Mouse (Mus musculus): ENCODE results near the gene Eif2ak1. TPM values are rescaled to one million over a fixed set of nuclear protein-coding genes. Genes with fewer than 3 reads are reported as not detected.

Gene Eif2ak1
- polyA plus RNA-seq, 1 experiment from 2014 or later, result 44.8 TPM

- 84% methylated on average over 11 of the region's 11 CpGs for WGBS
- no peak overlapping the region for H3K4me3 ChIP-seq
- ATAC-seq (ENCODE audit: low FRiP score, low read depth), result no peak
These were observed 115.8 kb downstream of the Eif2ak1 start for GRCm38 (mm10) chr5:143933414-143933813.

GRCm38 (mm10) chr5:143933875-143934274 is 116.3 kb downstream of the Eif2ak1 start:
- 0 out of 2 replicates have a peak, but pooled peaks cover 4% of the 10 kb centered on the region for H3K4me1 ChIP-seq
- no peaks in the 10 kb centered on the region for H3K27me3 ChIP-seq
- peaks cover 28% of the 10 kb centered on the region for H3K36me3 ChIP-seq
- no peak overlapping the region for H3K9ac ChIP-seq (replicated peaks)
- no peak overlapping the region for H3K27ac ChIP-seq (replicated peaks)
- no peak overlapping the region for H3K4me2 ChIP-seq (replicated peaks)
- no peak overlapping the region for H3K4me3 ChIP-seq
- WGBS, result 97% methylated on average over 1 of the region's 1 CpGs
- no peaks in the 10 kb centered on the region for H3K9me3 ChIP-seq
- no peak for ATAC-seq (ENCODE audit: low FRiP score, low read depth)

More at GRCm38 (mm10) chr5:143933414-143933813, 115.8 kb downstream of the Eif2ak1 start:
- Histone ChIP-seq H3K4me1 (0 out of 2 replicates have a peak, but pooled peaks cover 4% of the 10 kb centered on the region), H3K9ac (replicated peaks) (no peak overlapping the region), H3K9me3 (no peaks in the 10 kb centered on the region), H3K27ac (replicated peaks) (no peak overlapping the region), H3K27me3 (no peaks in the 10 kb centered on the region), H3K36me3 (peaks cover 33% of the 10 kb centered on the region), H3K4me2 (replicated peaks) (no peak overlapping the region)

DNA sequence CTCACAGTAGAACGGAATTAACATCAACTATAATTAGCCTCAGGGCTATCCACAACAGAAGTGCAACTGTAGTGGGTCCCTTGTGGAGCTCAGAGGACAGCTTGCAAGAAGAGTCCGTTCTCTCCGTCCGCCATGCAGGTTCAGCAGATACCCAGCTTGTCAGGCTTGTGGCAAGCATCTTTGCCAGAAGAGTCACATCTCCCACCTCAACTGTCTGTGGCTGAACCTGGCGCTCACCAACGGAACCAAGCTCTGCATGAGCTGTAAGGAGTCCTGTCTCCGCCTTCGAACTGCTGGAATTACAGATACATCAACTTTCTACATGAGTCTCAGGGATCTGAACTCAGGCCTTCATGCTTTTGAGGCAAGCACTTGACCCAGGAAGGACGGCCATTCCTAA is 118.6 kb downstream of the Eif2ak1 start:
- Histone ChIP-seq H3K4me2 (replicated peaks) (no peak overlapping the region), H3K27me3 (no peaks in the 10 kb centered on the region), H3K4me1 (0 out of 2 replicates have a peak, but pooled peaks cover 4% of the 10 kb centered on the region), H3K9me3 (0 out of 2 replicates have a peak, but pooled peaks cover 4% of the 10 kb centered on the region), H3K27ac (replicated peaks) (no peak overlapping the region), H3K9ac (replicated peaks) (no peak overlapping the region), H3K4me3 (no peak overlapping the region), H3K36me3 (peaks cover 8% of the 10 kb centered on the region; the same call in 1 of the 2 replicates)
- WGBS, result 92% methylated on average over 9 of the region's 9 CpGs
- ATAC-seq (ENCODE audit: low FRiP score, low read depth), result no peak

DNA sequence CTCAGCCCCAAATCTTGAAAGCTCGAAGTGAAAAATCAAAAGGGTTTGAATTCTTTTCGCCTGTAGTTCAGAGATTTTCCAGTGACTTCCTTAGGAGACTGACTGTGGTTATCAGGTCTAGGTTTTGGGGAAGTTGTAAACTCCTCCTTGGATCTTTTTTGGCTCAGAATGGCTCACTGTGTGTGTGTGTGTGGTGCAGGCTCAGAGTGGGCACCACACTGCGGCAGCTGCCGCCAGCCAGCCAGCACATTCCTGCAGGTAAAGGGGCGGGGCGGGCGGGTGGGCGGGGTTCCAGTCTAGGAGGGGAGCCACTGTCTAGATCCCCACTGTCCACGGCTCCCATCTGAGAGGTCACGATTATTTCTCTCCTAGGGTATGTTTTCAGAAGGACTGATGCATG is 124.0 kb downstream of the Eif2ak1 start:
- Histone ChIP-seq H3K4me1 (no peaks in the 10 kb centered on the region), H3K27ac (replicated peaks) (no peak overlapping the region), H3K27me3 (no peaks in the 10 kb centered on the region), H3K9me3 (0 out of 2 replicates have a peak, but pooled peaks cover 4% of the 10 kb centered on the region), H3K36me3 (no peaks in the 10 kb centered on the region), H3K4me3 (no peak overlapping the region), H3K9ac (replicated peaks) (no peak overlapping the region), H3K4me2 (replicated peaks) (no peak overlapping the region)
- no peak for ATAC-seq (ENCODE audit: low FRiP score, low read depth)
- WGBS, result 31% methylated on average over 10 of the region's 10 CpGs

- WGBS, result 89% methylated on average over 14 of the region's 14 CpGs
- no peak overlapping the region for H3K4me2 ChIP-seq (replicated peaks)
- no peak overlapping the region for H3K27ac ChIP-seq (replicated peaks)
- H3K9me3 ChIP-seq, result 0 out of 2 replicates have a peak, but pooled peaks cover 4% of the 10 kb centered on the region
- H3K27me3 ChIP-seq, result no peaks in the 10 kb centered on the region
- H3K4me3 ChIP-seq, result no peak overlapping the region
- H3K4me1 ChIP-seq, result no peaks in the 10 kb centered on the region
- H3K36me3 ChIP-seq, result no peaks in the 10 kb centered on the region
- H3K9ac ChIP-seq (replicated peaks), result no peak overlapping the region
- no peak for ATAC-seq (ENCODE audit: low FRiP score, low read depth)
These were observed 125.9 kb downstream of the Eif2ak1 start for GRCm38 (mm10) chr5:143943231-143944125.

DNA sequence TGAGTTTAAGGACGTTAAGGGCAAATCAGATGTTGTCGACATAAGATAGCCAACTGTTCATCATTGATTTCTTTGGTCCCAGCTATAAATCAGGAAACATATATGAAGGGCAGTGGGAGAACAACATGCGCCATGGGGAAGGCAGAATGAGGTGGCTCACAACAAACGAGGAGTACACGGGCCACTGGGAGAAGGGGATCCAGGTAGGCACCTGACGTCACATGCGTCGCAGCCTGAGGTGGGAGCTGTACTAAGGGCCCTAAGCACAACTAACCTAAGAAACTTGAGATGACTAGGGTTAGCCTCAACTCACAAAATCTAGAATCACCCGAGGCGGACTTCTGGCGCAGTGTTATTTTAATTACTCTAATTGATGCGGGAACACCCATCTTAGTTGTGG is 130.8 kb downstream of the Eif2ak1 start:
- Histone ChIP-seq H3K36me3 (no peaks in the 10 kb centered on the region), H3K4me2 (replicated peaks) (no peak overlapping the region), H3K27me3 (no peaks in the 10 kb centered on the region), H3K27ac (replicated peaks) (no peak overlapping the region), H3K9ac (replicated peaks) (no peak overlapping the region), H3K9me3 (no peaks in the 10 kb centered on the region), H3K4me1 (no peaks in the 10 kb centered on the region), H3K4me3 (no peak overlapping the region)
- no peak for ATAC-seq (ENCODE audit: low FRiP score, low read depth)
- WGBS, result 91% methylated on average over 12 of the region's 12 CpGs

DNA sequence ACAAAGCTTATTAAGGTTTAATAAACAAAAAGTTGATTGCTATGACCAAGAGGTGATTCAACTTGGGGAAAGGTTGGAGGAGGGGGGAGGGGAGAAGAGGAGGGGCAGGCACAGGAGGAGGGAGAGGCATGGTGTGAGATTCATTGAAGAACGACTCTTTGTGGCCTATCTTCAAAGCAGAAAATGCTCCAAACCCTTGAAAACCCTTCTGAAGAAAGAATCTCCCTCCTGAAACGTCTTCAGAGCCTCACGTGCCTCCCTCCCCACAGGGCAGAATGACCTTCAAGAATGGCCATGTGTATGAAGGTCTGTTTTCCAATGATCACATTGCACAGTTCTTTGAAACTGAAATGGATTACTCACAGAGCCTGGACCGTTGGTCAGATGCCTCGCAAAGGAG is 132.4 kb downstream of the Eif2ak1 start:
- no peaks in the 10 kb centered on the region for H3K9me3 ChIP-seq
- no peak overlapping the region for H3K4me2 ChIP-seq (replicated peaks)
- no peak for ATAC-seq (ENCODE audit: low FRiP score, low read depth)
- no peaks in the 10 kb centered on the region for H3K27me3 ChIP-seq
- no peak overlapping the region for H3K4me3 ChIP-seq
- WGBS, result 42% methylated on average over 5 of the region's 5 CpGs
- H3K4me1 ChIP-seq, result no peaks in the 10 kb centered on the region
- H3K36me3 ChIP-seq, result no peaks in the 10 kb centered on the region
- no peak overlapping the region for H3K27ac ChIP-seq (replicated peaks)
- H3K9ac ChIP-seq (replicated peaks), result no peak overlapping the region

Other genes starting within 250 kb of the Eif2ak1 start
- gene Cyth3, start 195.3 kb upstream of the Eif2ak1 start, polyA plus RNA-seq (2016; fragmentation: Nextera tagmentation; extraction: Ambion mirVana), result 32.2 and 32.3 TPM in 2 replicates
- gene Usp42, start 85.5 kb upstream of the Eif2ak1 start, polyA plus RNA-seq (2016; fragmentation: Nextera tagmentation; extraction: Ambion mirVana), result 34.8 and 37.3 TPM in 2 replicates
- 0.43 and 0.51 TPM in 2 replicates for gene Ankrd61, start 79.9 kb downstream of the Eif2ak1 start, polyA plus RNA-seq (2016; fragmentation: Nextera tagmentation; extraction: Ambion mirVana)
- 73.0 and 91.7 TPM in 2 replicates for gene Aimp2, start 92.1 kb downstream of the Eif2ak1 start, polyA plus RNA-seq (2016; fragmentation: Nextera tagmentation; extraction: Ambion mirVana)
- 34.5 and 35.8 TPM in 2 replicates for gene Pms2, start 92.2 kb downstream of the Eif2ak1 start, polyA plus RNA-seq (2016; fragmentation: Nextera tagmentation; extraction: Ambion mirVana)
- 1.3 and 2.3 TPM in 2 replicates for gene Gm42421, start 110.4 kb downstream of the Eif2ak1 start, polyA plus RNA-seq (2016; fragmentation: Nextera tagmentation; extraction: Ambion mirVana)
- 0.82 and 1.5 TPM in 2 replicates for gene Rsph10b, start 115.2 kb downstream of the Eif2ak1 start, polyA plus RNA-seq (2016; fragmentation: Nextera tagmentation; extraction: Ambion mirVana)
- gene Ccz1, start 197.1 kb downstream of the Eif2ak1 start, polyA plus RNA-seq (2016; fragmentation: Nextera tagmentation; extraction: Ambion mirVana), result 111 TPM in 2 replicates
- not detected in 2 replicates for gene Ocm, start 208.9 kb downstream of the Eif2ak1 start, polyA plus RNA-seq (2016; fragmentation: Nextera tagmentation; extraction: Ambion mirVana)

Measured in midbrain, embryonic 12.5 days (tissue).